Mouse (Mus musculus) limb, embryonic 13.5 days (tissue): Measurements from ENCODE around the gene B4galnt4. TPM values are rescaled to one million over a fixed set of nuclear protein-coding genes. Genes with fewer than 3 reads are reported as not detected.
"Not testable (repeated sequence)": the region's sequence is repeated elsewhere in the genome, so short reads cannot be mapped to it uniquely, and the experiment has no call there.

Experiments used
- ATAC-seq: fragments of 200-750 bp; cut with Nextera tagmentation; 2 replicates; pipeline ENCODE4 v1.8.0; 2017; ENCODE audit warnings: low read depth, moderate number of reproducible peaks, moderate TSS enrichment; ENCODE audit not compliant: low FRiP score
- H3K27ac ChIP-seq: fragments of 300-500 bp; sonication (generic); 2 replicates; pipeline ENCODE4 v1.5.1; 2015; ENCODE audit warnings: inconsistent platforms, mild to moderate bottlenecking, moderate library complexity
- H3K27me3 ChIP-seq: fragments of 300-500 bp; sonication (generic); 2 replicates; pipeline ENCODE4 v1.6.1; 2015; ENCODE audit warnings: mild to moderate bottlenecking, inconsistent platforms
- H3K36me3 ChIP-seq: fragments of 300-500 bp; sonication (generic); 2 replicates; pipeline ENCODE4 v1.6.1; 2015; ENCODE audit warnings: inconsistent platforms, mild to moderate bottlenecking, moderate library complexity
- H3K4me1 ChIP-seq: fragments of 300-500 bp; sonication (generic); 2 replicates; pipeline ENCODE4 v1.6.1; 2015; ENCODE audit warnings: inconsistent platforms
- H3K4me2 ChIP-seq: fragments of 300-500 bp; sonication (generic); replicated peaks from 2 replicates; pipeline ENCODE4 v1.6.1; 2015; ENCODE audit warnings: inconsistent platforms, mild to moderate bottlenecking, moderate library complexity
- H3K4me3 ChIP-seq: fragments of 300-500 bp; sonication (generic); 2 replicates; pipeline ENCODE4 v1.5.1; 2015; ENCODE audit warnings: moderate library complexity, mild to moderate bottlenecking, inconsistent platforms
- H3K9ac ChIP-seq: fragments of 300-500 bp; sonication (generic); 2 replicates; pipeline ENCODE4 v1.6.1; 2015; ENCODE audit warnings: mild to moderate bottlenecking, inconsistent platforms
- H3K9me3 ChIP-seq: fragments of 300-500 bp; sonication (generic); 2 replicates; pipeline ENCODE4 v1.6.1; 2016; ENCODE audit warnings: inconsistent platforms
- WGBS: fragments of 180-500 bp; shearing (Covaris S2); methylation state at CpG from one replicate; pipeline ENCODE4 v1.1.7; 2015; 5-methylcytosine and 5-hydroxymethylcytosine counted together
- polyA plus RNA-seq: library from polyadenylated mRNA; unstranded; fragments of >200 nt; fragmentation: Nextera tagmentation; extraction: Ambion mirVana; gene quantifications from 2 replicates; pipeline ENCODE4 v1.2.1, GENCODE M21; 2015

Gene B4galnt4
- polyA plus RNA-seq, 1 experiment from 2014 or later = 21.5 TPM

- no peak for ATAC-seq
Measured at GRCm38 (mm10) chr7:141030390-141030789, 30.5 kb upstream of the B4galnt4 start.

GRCm38 (mm10) chr7:141032458-141033167 lies 28.3 kb upstream of the B4galnt4 start:
- H3K9ac ChIP-seq = no peak overlapping the region
- no peak for ATAC-seq
- no peak overlapping the region for H3K4me2 ChIP-seq
- peaks cover 4% of the 10 kb centered on the region; the same call in 1 of the 2 replicates for H3K4me1 ChIP-seq
- WGBS = 79% methylated on average over 9 of the region's 9 CpGs
- no peaks in the 10 kb centered on the region for H3K27me3 ChIP-seq
- H3K4me3 ChIP-seq = no peak overlapping the region
- H3K36me3 ChIP-seq = no peaks in the 10 kb centered on the region
- no peak overlapping the region for H3K27ac ChIP-seq
- no peaks in the 10 kb centered on the region for H3K9me3 ChIP-seq

More at GRCm38 (mm10) chr7:141030390-141030789, 30.5 kb upstream of the B4galnt4 start:
- Histone ChIP-seq H3K9ac (no peak overlapping the region; the same call in 1 of the 2 replicates), H3K4me1 (peaks cover 4% of the 10 kb centered on the region; the same call in 1 of the 2 replicates), H3K9me3 (no peaks in the 10 kb centered on the region), H3K4me2 (no peak overlapping the region), H3K4me3 (no peak overlapping the region), H3K36me3 (no peaks in the 10 kb centered on the region), H3K27ac (no peak overlapping the region), H3K27me3 (no peaks in the 10 kb centered on the region)
- 58% methylated on average over 3 of the region's 3 CpGs for WGBS

- not testable (repeated sequence) for H3K4me2 ChIP-seq, ATAC-seq, H3K36me3 ChIP-seq, H3K27ac ChIP-seq, H3K4me3 ChIP-seq, H3K27me3 ChIP-seq, H3K9me3 ChIP-seq, H3K9ac ChIP-seq
- WGBS = 78% methylated on average over 1 of the region's 2 CpGs
- H3K4me1 ChIP-seq = peaks cover 13% of the 10 kb centered on the region
Measured at GRCm38 (mm10) chr7:141036624-141037023, 24.3 kb upstream of the B4galnt4 start.

GRCm38 (mm10) chr7:141038090-141039032 lies 22.5 kb upstream of the B4galnt4 start:
- peaks cover 26% of the 10 kb centered on the region for H3K4me1 ChIP-seq
- no peaks in the 10 kb centered on the region for H3K27me3 ChIP-seq
- no peaks in the 10 kb centered on the region for H3K36me3 ChIP-seq
- H3K4me2 ChIP-seq = no peak overlapping the region
- no peak for ATAC-seq
- H3K27ac ChIP-seq = no peak overlapping the region
- 72% methylated on average over 20 of the region's 21 CpGs for WGBS
- no peak overlapping the region for H3K9ac ChIP-seq
- no peak overlapping the region for H3K4me3 ChIP-seq
- H3K9me3 ChIP-seq = no peaks in the 10 kb centered on the region

- 94% methylated on average over 4 of the region's 4 CpGs for WGBS
- no peak overlapping the region for H3K4me2 ChIP-seq
- no peak for ATAC-seq
Measured at GRCm38 (mm10) chr7:141039386-141040107, 21.4 kb upstream of the B4galnt4 start.

GRCm38 (mm10) chr7:141040867-141041606 lies 19.9 kb upstream of the B4galnt4 start:
- 0 out of 2 replicates have a peak overlapping the region, but pooled peaks have one; percentile 19 for H3K9ac ChIP-seq
- H3K27me3 ChIP-seq = no peaks in the 10 kb centered on the region
- H3K27ac ChIP-seq = peak overlapping the region; percentile 90
- peaks cover 25% of the 10 kb centered on the region for H3K4me1 ChIP-seq
- H3K36me3 ChIP-seq = no peaks in the 10 kb centered on the region
- H3K4me2 ChIP-seq = peak overlapping the region; percentile 28
- H3K4me3 ChIP-seq = no peak overlapping the region
- 31% methylated on average over 6 of the region's 9 CpGs for WGBS
- H3K9me3 ChIP-seq = no peaks in the 10 kb centered on the region
- ATAC-seq = 0 out of 2 replicates have a peak, but pooled peaks have one; percentile 16

More at GRCm38 (mm10) chr7:141039386-141040107, 21.4 kb upstream of the B4galnt4 start:
- H3K27ac ChIP-seq = no peak overlapping the region
- H3K36me3 ChIP-seq = no peaks in the 10 kb centered on the region
- no peak overlapping the region for H3K9ac ChIP-seq
- no peaks in the 10 kb centered on the region for H3K9me3 ChIP-seq
- H3K4me1 ChIP-seq = peaks cover 25% of the 10 kb centered on the region
- H3K27me3 ChIP-seq = no peaks in the 10 kb centered on the region
- H3K4me3 ChIP-seq = no peak overlapping the region

GRCm38 (mm10) chr7:141041661-141042060 lies 19.2 kb upstream of the B4galnt4 start:
- WGBS = 10% methylated on average over 5 of the region's 5 CpGs
- ATAC-seq = peak; percentile 80
- H3K36me3 ChIP-seq = no peaks in the 10 kb centered on the region
- 0 out of 2 replicates have a peak overlapping the region, but pooled peaks have one; percentile 9 for H3K4me2 ChIP-seq
- no peaks in the 10 kb centered on the region for H3K27me3 ChIP-seq
- peaks cover 27% of the 10 kb centered on the region for H3K4me1 ChIP-seq
- no peak overlapping the region for H3K4me3 ChIP-seq
- H3K27ac ChIP-seq = peak overlapping the region; percentile 90
- H3K9ac ChIP-seq = no peak overlapping the region
- no peaks in the 10 kb centered on the region for H3K9me3 ChIP-seq

- Histone ChIP-seq H3K9ac (no peak overlapping the region), H3K9me3 (no peaks in the 10 kb centered on the region), H3K4me2 (no peak overlapping the region), H3K27ac (peak overlapping the region; percentile 67), H3K4me3 (no peak overlapping the region), H3K4me1 (peaks cover 36% of the 10 kb centered on the region), H3K27me3 (no peaks in the 10 kb centered on the region), H3K36me3 (no peaks in the 10 kb centered on the region)
- 22% methylated on average over 4 of the region's 4 CpGs for WGBS
- no peak for ATAC-seq
Measured at GRCm38 (mm10) chr7:141042539-141042938, 18.4 kb upstream of the B4galnt4 start.

GRCm38 (mm10) chr7:141046931-141047580 lies 13.8 kb upstream of the B4galnt4 start:
- Histone ChIP-seq H3K36me3 (no peaks in the 10 kb centered on the region), H3K4me3 (0 out of 2 replicates have a peak overlapping the region, but pooled peaks have one; percentile 39), H3K27me3 (no peaks in the 10 kb centered on the region), H3K9me3 (peaks cover 5% of the 10 kb centered on the region; the same call in 1 of the 2 replicates), H3K4me1 (peaks cover 32% of the 10 kb centered on the region), H3K9ac (peak overlapping the region; percentile 31; the same call in 1 of the 2 replicates), H3K4me2 (peak overlapping the region; percentile 68), H3K27ac (peak overlapping the region; percentile 75)
- 47% methylated on average over 6 of the region's 6 CpGs for WGBS
- ATAC-seq = no peak

GRCm38 (mm10) chr7:141047581-141048225 lies 13.2 kb upstream of the B4galnt4 start:
- peak; percentile 76 for ATAC-seq
- Histone ChIP-seq H3K9ac (peak overlapping the region; percentile 53), H3K27ac (peak overlapping the region; percentile 80), H3K9me3 (peaks cover 5% of the 10 kb centered on the region; the same call in 1 of the 2 replicates), H3K4me2 (peak overlapping the region; percentile 68), H3K4me1 (peaks cover 28% of the 10 kb centered on the region), H3K27me3 (no peaks in the 10 kb centered on the region), H3K36me3 (no peaks in the 10 kb centered on the region), H3K4me3 (peak overlapping the region; percentile 39)
- WGBS = 5% methylated on average over 15 of the region's 19 CpGs
